Mouse (Mus musculus) heart, adult 2 months (tissue): ENCODE measurements around the gene Pkp4.

Source experiments
- CTCF ChIP-seq: fragments of 200-600 bp; IDR thresholded peaks from 2 replicates; pipeline ENCODE4 v1.8.1; 2022; ENCODE audit warnings: antibody characterized with exemption, mild to moderate bottlenecking, moderate library complexity
- POLR2A ChIP-seq: fragments of 200-500 bp; IDR thresholded peaks from 2 replicates; pipeline ENCODE4 v1.6.1; 2011; ENCODE audit warnings: mild to moderate bottlenecking, low read depth, low read length, control low read depth; ENCODE audit not compliant: insufficient read depth

DNA sequence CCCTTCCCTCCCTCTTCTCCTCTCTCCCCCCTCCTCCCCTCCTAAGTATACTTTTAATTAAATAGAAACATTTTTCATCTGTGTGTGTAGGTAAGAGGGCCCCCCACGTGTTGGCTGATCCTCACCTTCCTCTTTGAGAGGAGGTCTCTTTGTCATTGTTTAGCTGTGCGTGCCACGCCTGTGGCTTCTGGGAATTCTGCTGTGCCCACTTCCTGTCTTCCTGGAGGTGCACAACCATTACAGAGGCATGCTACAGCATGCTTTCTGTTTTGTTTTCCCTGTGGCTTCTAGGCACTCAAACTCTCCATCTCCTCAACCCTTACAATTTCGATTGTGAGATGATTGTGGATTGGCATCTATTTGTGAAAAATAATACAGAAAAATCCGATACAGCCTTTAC is 10.9 kb downstream of the Pkp4 start:
- no peak for TF ChIP-seq CTCF
- TF ChIP-seq POLR2A, result no peak
